Mouse (Mus musculus) spleen, adult 2 months (tissue): ENCODE results near the gene Cars2.

Experiments
- CTCF ChIP-seq: fragments of 200-500 bp; IDR thresholded peaks from 2 replicates; pipeline ENCODE4 v1.5.1; 2011; ENCODE audit warnings: mild to moderate bottlenecking, inconsistent platforms; ENCODE audit not compliant: insufficient read depth, insufficient read length, insufficient replicate concordance; ENCODE audit errors: extremely low read depth
- POLR2A ChIP-seq: fragments of 200-500 bp; IDR thresholded peaks from 2 replicates; pipeline ENCODE4 v1.6.1; 2011; ENCODE audit warnings: low read depth, low read length, inconsistent platforms

DNA sequence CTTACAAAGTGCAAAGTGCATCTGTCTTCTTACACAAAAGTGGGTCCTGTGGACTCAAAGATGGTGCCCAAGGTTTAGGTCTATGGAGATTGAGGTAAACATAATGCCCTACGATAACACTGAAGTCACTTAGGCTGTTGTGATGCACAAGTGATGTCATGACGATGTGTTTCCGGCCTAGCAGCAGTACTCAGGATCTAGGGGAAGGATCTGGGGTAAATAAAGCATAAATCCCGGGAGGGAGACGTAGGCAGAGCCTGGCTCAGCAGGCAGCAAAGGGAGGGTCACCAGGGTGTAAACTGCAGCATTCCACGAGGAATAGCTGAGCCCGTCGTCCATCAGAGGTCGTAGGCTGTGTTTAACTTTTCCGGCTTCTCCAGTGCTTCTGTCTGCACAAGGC lies 41.7 kb downstream of the Cars2 start:
- TF ChIP-seq CTCF (no peak), POLR2A (no peak)
